Mouse (Mus musculus) embryonic fibroblast, embryonic 13.5 days (primary cell): Measurements from ENCODE around the gene Olfr314. TPM values are rescaled to one million over a fixed set of nuclear protein-coding genes. Genes with fewer than 3 reads are reported as not detected.
"Not testable (repeated sequence)": the region's sequence is repeated elsewhere in the genome, so short reads cannot be mapped to it uniquely, and the experiment has no call there.

Experiments
- H3K27ac ChIP-seq: 2 replicates; pipeline ENCODE4 v1.5.1; 2012; ENCODE audit warnings: low read length, control low read depth, inconsistent platforms; ENCODE audit not compliant: insufficient read depth
- H3K4me1 ChIP-seq: 2 replicates; pipeline ENCODE4 v1.6.1; 2011; ENCODE audit warnings: low read length; ENCODE audit not compliant: control insufficient read depth, insufficient read depth
- H3K4me3 ChIP-seq: 2 replicates; pipeline ENCODE4 v1.5.1; 2011; ENCODE audit warnings: mild to moderate bottlenecking, control low read depth, low read length; ENCODE audit not compliant: insufficient read depth
- CTCF ChIP-seq: IDR thresholded peaks from 2 replicates; pipeline ENCODE4 v1.5.1; 2011; ENCODE audit warnings: mild to moderate bottlenecking, control low read depth, low read length, moderate library complexity, borderline replicate concordance; ENCODE audit not compliant: insufficient read depth
- POLR2A ChIP-seq: IDR thresholded peaks from 2 replicates; pipeline ENCODE4 v1.6.1; 2011; ENCODE audit warnings: low read depth, mild to moderate bottlenecking, control low read depth, low read length, moderate library complexity
- polyA plus RNA-seq: library from polyadenylated mRNA; stranded (reverse); fragments of >200 nt; gene quantifications from 2 replicates; pipeline ENCODE4 v1.2.4, GENCODE M21; 2011; ENCODE audit warnings: low read depth; ENCODE audit not compliant: missing spikeins, insufficient read length

The Olfr314 gene
- polyA plus RNA-seq, 1 experiment = not detected

DNA sequence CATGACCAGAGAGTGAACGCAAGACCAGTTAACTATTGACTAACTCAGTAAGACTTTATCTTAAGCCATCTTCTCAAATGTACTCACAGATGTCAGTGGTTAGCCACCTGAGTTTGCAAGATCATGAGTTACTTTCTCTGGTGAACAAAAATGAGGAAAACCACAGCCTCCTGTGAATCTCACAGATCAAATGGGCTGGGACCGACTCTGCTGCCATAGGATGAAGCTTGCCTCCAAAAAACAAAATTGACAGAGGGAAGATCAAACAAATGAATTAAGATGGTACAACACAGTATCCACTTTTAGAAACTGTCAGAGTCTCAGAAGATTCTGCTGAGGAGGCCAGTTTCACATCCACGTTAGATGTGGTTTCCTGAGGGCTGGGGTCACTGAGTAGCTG is 47.0 kb downstream of the Olfr314 start:
- Histone ChIP-seq H3K4me1 (no peaks in the 10 kb centered on the region), H3K4me3 (no peak overlapping the region), H3K27ac (no peak overlapping the region)
- no peak for TF ChIP-seq CTCF
- TF ChIP-seq POLR2A = no peak

DNA sequence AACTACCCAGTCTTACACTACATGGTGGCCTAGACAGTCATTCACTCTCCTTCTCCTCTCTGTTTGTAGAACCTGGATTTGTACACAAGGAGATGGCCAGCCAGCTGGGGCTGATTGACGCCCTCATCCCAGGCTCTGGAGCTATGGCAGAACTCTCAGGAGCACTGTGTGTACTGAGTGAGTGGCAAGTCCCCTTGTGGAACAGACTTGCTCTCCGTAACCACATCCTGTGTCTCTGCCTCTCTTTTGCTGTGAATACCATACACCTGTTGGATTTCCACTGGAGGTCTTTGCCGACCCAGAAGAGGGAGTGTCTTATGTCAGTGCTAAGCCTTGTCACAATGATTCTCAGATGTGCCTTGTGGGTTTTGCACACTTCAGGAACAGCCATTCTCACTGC is 49.8 kb downstream of the Olfr314 start:
- not testable (repeated sequence) for H3K27ac ChIP-seq, H3K4me3 ChIP-seq, H3K4me1 ChIP-seq

Other genes with a start within 250 kb of the Olfr314 start
- not detected in 2 replicates for gene Olfr330, start 248.1 kb upstream of the Olfr314 start, polyA plus RNA-seq
- not detected in 2 replicates for gene Olfr329-ps, start 236.5 kb upstream of the Olfr314 start, polyA plus RNA-seq
- not detected in 2 replicates for gene Olfr328, start 227.3 kb upstream of the Olfr314 start, polyA plus RNA-seq
- gene Olfr224, start 212.4 kb upstream of the Olfr314 start, polyA plus RNA-seq = not detected in 2 replicates
- gene Olfr325, start 205.2 kb upstream of the Olfr314 start, polyA plus RNA-seq = not detected in 2 replicates
- gene Olfr324, start 187.8 kb upstream of the Olfr314 start, polyA plus RNA-seq = not detected in 2 replicates
- gene 2210407C18Rik, start 166.9 kb upstream of the Olfr314 start, polyA plus RNA-seq = not detected in 2 replicates
- gene Olfr323, start 152.5 kb upstream of the Olfr314 start, polyA plus RNA-seq = not detected in 2 replicates
- not detected in 2 replicates for gene Trim58, start 142.5 kb upstream of the Olfr314 start, polyA plus RNA-seq
- not detected in 2 replicates for gene Olfr322, start 124.2 kb upstream of the Olfr314 start, polyA plus RNA-seq
- gene Olfr320, start 101.9 kb upstream of the Olfr314 start, polyA plus RNA-seq = not detected in 2 replicates
- gene Olfr319, start 83.8 kb upstream of the Olfr314 start, polyA plus RNA-seq = not detected in 2 replicates
- gene Olfr318, start 58.9 kb upstream of the Olfr314 start, polyA plus RNA-seq = not detected in 2 replicates
- gene Olfr317, start 43.7 kb upstream of the Olfr314 start, polyA plus RNA-seq = not detected in 2 replicates
- gene Olfr316, start 30.2 kb upstream of the Olfr314 start, polyA plus RNA-seq = not detected in 2 replicates
- gene Olfr315, start 9.8 kb upstream of the Olfr314 start, polyA plus RNA-seq = not detected in 2 replicates
- not detected in 2 replicates for gene Fam183b, start 19.0 kb downstream of the Olfr314 start, polyA plus RNA-seq
- not detected in 2 replicates for gene Olfr313, start 32.0 kb downstream of the Olfr314 start, polyA plus RNA-seq
- not detected in 2 replicates for gene Olfr312, start 46.3 kb downstream of the Olfr314 start, polyA plus RNA-seq
- gene Olfr311, start 56.3 kb downstream of the Olfr314 start, polyA plus RNA-seq = not detected in 2 replicates
- 5.4 and 6.8 TPM in 2 replicates for gene Gm12258, start 64.2 kb downstream of the Olfr314 start, polyA plus RNA-seq
- gene 2810021J22Rik, start 84.3 kb downstream of the Olfr314 start, polyA plus RNA-seq = 6.6 TPM in 2 replicates
- 4.1 and 6.2 TPM in 2 replicates for gene Zfp39, start 121.3 kb downstream of the Olfr314 start, polyA plus RNA-seq
- not detected in 2 replicates for gene Btnl10, start 135.0 kb downstream of the Olfr314 start, polyA plus RNA-seq
- 91.5 and 99.2 TPM in 2 replicates for gene Rnf187, start 156.0 kb downstream of the Olfr314 start, polyA plus RNA-seq
- not detected in 2 replicates for gene Hist3h2ba, start 166.0 kb downstream of the Olfr314 start, polyA plus RNA-seq
- gene Hist3h2a, start 171.7 kb downstream of the Olfr314 start, polyA plus RNA-seq = 9.7 and 12.5 TPM in 2 replicates
- gene Trim17, start 171.7 kb downstream of the Olfr314 start, polyA plus RNA-seq = not detected in 2 replicates
- 17.5 and 20.1 TPM in 2 replicates for gene Trim11, start 195.1 kb downstream of the Olfr314 start, polyA plus RNA-seq